Mouse (Mus musculus): Measurements from ENCODE around the gene Espl1.

Espl1 gene
- long read RNA-seq, experiment 1, partial matches to known transcripts, result 1 of 1 reads
- long read RNA-seq, experiment 1, other reads (novel, unspliced or antisense), result 0 of 1 reads
- long read RNA-seq, experiment 2, partial matches to known transcripts, result 1 of 1 reads
- long read RNA-seq, experiment 2, other reads (novel, unspliced or antisense), result 0 of 1 reads

DNA sequence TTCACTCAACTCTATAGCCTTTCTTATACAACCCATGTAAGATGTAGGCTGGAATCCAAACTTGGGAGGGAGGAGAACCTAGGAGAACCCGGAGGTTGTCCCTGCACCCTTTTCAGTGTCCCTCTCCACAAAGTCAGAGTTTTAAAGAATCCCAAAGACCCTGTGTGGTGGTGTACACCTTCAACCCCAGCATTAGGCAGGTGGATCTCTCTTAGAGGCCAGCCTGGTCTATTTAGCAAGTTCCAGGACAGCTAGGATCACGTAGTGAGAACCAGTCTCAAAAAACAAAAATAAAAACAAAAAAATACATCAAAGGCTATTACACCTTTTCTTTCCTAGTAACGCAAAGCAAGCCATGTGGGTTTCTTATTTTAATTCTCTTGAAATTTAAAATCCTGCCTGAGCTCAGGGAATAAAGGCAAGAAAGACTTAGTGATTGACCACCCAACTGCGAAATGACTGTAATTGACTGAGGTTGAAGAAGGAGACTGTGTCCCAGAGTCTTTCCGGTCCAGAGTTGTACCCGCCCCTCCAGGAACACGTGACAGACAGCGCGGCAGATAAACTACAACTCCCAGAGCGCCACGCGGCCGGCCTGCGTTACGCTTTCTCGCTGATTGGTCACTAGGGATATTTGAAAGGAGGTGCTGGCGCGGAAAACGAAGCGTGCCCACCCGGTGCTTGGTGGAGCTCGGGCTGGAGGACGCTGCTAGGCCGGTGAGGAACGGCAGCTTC, at the start of gene Espl1:
Espl1 (plus strand) TSS at position 634 of the 735 bp plus-strand sequence.
- intact Hi-C loops (cut with DNase I), result no loop called here

DNA sequence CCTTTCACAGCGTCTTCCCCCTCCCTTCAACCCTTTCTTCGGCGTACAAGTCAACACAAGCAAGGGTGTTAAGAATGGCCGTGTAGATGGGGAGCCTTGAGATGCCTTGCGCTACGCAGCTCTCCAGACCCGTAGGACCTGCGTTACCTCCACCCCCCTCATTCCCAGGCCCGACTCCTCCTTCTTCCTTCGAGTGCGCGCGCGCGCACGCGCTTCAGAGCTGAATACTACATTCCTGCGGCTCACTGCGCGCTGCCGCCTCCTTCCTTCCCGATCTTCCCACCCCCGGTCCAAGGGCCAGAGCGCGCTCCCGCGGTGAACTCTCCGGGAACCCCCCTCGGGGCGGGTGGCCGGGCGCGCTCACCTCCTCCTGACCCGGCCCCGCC, 49.2 kb upstream of the Espl1 start:
- intact Hi-C loops (cut with DNase I), result no loop called here

GRCm38 (mm10) chr15:102247252-102248130, 48.6 kb upstream of the Espl1 start:
- intact Hi-C loops (cut with DNase I), result no loop called here

- intact Hi-C loops (cut with DNase I), result no loop called here
These were observed 47.8 kb upstream of the Espl1 start for GRCm38 (mm10) chr15:102248131-102248811.

- intact Hi-C loops (cut with DNase I), result no loop called here
These were observed 47.3 kb upstream of the Espl1 start for GRCm38 (mm10) chr15:102248812-102249191.

DNA sequence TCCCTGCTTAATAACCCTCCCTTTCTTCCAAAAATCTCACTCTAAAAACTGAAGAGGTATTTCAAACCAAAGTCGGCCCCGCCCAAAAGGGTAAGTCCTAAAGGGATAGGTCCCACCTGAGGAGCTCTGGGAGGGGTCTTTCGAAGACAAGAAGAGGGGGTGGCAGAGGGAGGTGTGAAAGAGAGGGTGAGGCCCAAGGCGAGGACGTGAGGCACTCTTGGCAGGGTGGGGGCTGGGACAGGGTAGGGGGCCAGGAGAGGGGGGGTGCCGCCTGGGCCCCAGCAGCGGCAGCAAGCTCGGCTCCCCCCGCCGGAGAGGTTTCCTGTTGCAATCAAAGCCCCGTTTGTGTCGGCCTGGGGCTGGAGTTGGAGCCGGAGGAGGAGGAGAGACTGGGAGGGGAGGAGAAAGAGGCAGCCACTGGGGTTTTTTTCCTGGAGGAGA, 46.8 kb upstream of the Espl1 start:
- intact Hi-C loops (cut with DNase I), result no loop called here

- intact Hi-C loops (cut with DNase I), result no loop called here
These were observed 46.1 kb upstream of the Espl1 start for GRCm38 (mm10) chr15:102249967-102250366.

- intact Hi-C loops (cut with DNase I), result no loop called here
These were observed 45.5 kb upstream of the Espl1 start for GRCm38 (mm10) chr15:102250521-102250920.

DNA sequence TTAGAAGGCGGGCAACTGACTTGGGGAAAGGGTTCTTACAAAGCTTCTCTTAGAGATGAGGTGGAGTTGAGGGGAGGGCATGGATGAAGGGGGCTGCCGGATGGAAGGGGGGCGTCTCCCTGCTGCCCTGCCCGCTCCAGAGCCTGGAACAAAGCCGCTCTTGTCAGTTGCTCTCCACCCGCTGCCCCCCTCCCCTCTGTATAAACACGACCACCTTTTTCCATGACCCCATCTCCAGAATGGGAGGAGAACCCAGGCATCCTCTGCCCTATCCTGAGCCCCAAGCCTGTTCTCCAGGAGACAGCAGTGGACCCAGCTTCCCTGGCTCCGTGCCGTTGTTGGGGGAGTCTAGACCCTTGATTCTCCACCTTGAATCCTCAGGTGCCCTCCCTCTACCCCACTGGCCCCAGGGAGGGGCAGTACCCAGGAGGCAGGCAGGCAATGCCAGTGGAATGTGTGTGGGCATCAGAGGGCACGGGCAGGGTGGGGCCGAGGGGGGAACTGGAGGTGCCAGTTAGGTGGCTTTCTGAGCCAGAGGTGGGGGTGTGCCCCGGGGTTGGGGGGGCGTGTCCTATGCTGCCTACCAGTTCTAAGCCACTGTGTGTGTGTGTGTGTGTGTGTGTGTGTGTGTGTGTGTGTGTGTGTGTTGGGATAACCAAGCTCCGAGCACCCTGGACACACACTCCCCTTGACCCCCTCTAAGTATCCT, 40.4 kb upstream of the Espl1 start:
- intact Hi-C loops (cut with DNase I), result no loop called here

GRCm38 (mm10) chr15:102256431-102257201, 39.5 kb upstream of the Espl1 start:
- intact Hi-C loops (cut with DNase I), result no loop called here

DNA sequence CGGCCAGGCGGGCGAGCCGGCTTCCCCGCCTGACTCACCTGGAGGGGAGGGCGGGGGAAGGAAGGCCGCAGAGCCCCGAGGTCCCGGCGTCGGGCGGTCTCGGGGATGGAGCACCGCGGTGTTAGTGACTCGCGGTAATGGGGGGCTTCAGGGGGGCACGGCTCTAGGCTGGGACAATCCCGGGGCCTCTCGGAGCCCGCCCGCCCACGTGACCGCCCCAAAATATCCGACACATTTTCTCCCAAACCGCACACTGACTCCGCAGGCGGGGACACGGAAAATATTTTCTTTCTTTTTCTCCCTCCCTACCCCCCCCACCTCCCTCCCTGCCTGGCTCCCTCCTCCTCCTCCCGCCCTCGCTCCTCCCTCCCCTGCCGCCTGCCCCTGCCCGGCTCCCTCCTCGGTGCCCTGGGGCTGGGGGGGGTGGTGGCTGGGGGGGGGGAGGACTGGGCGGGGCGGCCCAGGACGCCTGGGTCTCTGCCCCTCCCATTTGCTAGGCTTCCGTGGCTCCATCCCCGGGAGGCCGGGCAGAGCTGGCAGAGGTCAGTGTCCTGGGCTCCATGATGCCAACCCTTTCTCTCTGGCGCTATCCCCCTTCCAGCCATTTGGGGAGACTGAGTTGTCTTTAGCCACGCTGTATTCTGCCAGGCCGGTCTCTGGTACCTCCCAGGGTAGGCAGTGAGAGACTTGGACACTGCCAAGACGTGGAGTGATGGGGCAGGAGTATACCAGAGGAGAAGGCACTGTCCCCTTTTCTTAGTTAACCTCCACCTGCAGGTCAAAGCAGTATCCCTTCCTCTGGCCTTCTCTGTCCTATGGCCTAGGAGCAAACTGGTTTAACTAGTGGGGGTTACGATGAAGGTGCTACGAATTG, 38.6 kb upstream of the Espl1 start, which contains the start of gene Rarg:
Rarg (minus strand) TSS at position 316 of the 874 bp plus-strand sequence.
- intact Hi-C loops (cut with DNase I), result no loop called here

DNA sequence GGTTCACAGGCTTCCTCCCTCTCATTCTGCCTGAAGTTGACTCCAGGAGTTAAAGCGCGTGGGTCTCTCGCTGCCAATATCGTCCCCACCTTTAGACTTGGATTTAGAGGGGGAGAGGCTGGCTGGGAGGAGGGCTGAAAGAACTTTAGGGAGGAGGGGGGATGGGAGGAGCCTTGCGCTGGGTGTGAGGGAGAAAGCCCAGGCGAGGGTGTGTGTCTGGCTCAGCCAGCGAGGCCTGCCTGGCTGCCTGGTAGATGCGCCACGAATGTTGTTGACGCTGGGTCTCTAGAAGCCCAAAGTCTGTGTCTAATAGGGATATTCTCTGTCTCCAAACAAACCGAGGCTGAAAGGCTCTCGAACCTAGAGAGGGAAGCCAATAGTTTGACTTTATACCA, 38.0 kb upstream of the Espl1 start:
- intact Hi-C loops (cut with DNase I), result no loop called here

- intact Hi-C loops (cut with DNase I), result no loop called here
These were observed 37.3 kb upstream of the Espl1 start for GRCm38 (mm10) chr15:102258581-102259253.

DNA sequence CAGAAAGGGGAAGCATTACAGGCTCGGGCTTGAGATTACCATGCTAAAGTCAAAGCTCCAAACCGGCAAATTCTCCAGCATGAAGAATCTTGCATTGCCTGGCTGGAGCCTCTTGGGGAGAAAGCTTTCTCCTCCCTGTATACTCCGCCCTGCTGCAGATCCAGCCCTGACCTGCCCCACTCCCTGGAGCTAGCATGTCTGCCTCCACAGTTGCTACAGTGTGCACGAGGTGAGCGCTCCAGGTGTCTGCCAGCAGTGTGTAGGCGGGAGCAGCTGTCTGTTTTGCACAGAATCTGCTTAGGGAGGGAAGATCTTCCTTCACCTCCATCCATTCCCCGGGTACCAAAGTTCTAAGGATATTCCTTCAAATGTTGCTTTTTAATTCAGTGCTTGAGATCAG, 33.5 kb upstream of the Espl1 start:
- intact Hi-C loops (cut with DNase I), result no loop called here

GRCm38 (mm10) chr15:102263037-102263436, 33.0 kb upstream of the Espl1 start:
- intact Hi-C loops (cut with DNase I), result no loop called here

DNA sequence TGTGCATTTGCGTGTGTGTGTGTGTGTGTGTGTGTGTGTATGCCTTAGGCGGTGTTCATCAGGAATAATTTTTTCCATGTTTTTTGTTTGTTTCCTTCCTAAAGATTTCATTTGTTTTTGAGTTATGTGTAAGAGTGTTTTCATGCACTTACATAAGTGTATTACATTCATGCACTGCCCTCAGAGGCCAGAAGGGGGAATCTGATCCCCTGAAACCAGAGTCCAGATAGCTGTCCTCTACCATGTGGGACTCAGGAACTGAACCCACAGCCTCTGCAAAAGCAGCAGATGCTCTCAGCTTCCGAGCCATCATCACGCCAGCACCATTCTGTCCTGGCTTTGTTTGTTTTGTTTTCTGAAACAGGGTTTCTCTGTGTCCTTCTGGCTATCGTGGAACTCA, 30.5 kb upstream of the Espl1 start:
- intact Hi-C loops (cut with DNase I), result no loop called here

DNA sequence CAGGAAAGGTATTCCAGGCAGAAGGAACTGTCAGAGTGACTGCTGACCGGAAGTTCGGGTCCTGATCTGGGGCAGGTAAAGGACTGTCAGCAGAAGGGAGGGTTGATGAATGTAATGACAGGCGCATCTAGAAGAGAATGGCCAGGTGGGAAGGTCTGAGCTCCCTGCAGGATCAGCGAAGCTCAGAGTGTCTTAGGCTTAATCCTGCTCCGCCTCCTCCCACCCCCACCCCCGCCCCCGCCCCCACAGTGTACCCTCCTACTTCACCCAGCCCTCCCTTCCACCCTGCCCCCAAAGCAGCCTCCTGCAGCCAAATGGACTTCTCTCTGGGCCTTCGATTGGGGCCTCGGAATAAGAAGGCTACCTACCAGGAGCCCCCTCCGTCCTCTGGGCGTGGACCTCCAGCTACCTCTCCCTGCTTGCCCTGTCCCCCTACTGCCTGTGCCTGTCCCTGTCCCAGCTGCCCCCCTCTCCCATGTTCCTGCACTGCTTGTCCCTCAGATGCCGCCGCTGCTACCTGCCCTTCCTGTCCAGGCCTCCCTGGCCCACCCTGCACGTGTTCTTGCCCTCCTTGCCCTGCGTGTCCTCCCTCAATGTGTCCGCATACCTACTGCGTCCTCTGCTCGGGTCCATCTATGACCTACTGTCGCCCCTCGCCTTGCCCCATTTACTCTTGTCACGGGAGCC, 25.6 kb upstream of the Espl1 start, which contains the start of gene Gm9918:
Gm9918 (plus strand) TSS at position 290 of the 687 bp plus-strand sequence.
- intact Hi-C loops (cut with DNase I), result no loop called here

DNA sequence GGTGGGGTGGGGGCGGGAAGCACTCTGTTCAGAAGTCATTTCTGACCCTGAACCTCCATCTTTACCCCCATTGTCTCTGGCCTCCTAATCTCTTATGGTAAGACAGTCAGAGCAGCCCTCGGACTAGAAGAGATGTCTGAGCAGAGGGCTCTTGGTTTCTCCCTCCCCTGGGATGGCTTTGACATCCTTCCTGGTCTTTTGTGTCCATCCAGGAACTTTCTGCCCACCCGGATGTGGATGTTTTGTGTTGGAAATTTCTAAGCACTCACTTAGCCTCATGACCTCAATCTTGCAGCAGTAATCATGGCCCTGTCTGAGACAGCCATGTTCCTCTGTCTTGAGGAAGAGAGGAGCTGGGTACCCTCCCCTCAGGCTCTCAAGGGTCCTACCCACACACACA, 24.6 kb upstream of the Espl1 start:
- intact Hi-C loops (cut with DNase I), result no loop called here

Data from adrenal gland (tissue).